Mouse (Mus musculus) 416B (cell line): ENCODE measurements around the gene Fam104a.

Experiments used
- DNase-seq: peaks from one replicate; pipeline ENCODE4 v3.0.0; 2011; ENCODE audit warnings: low read depth

Gene Fam104a

GRCm38 (mm10) chr11:113632303-113632702 lies 51.7 kb downstream of the Fam104a start:
- DNase-seq = no peak

GRCm38 (mm10) chr11:113631862-113632261 lies 52.1 kb downstream of the Fam104a start:
- DNase-seq = no peak

- no peak for DNase-seq
Observed at GRCm38 (mm10) chr11:113631302-113631701, 52.7 kb downstream of the Fam104a start.

DNA sequence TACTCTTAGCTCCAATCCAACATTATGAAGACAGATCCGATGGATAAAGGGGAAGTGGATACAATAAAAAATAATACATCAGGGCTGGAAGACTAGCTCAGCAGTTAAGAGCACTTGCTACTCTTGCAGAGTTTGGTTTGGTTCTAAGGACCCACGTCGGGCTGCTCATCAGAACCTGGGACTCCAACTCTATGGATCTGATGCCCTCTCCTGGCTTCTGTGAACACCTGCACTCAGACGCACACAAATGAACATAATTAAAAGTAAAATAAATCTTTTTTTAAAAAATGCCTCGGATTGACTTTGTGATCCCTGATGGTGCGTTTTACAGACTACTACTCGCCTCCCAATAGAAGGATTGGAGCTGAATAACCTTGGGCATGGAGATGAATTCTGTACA lies 53.3 kb downstream of the Fam104a start:
- peak; percentile 41 for DNase-seq

- peak; percentile 51 for DNase-seq
Observed at GRCm38 (mm10) chr11:113627785-113628184, 56.2 kb downstream of the Fam104a start.

GRCm38 (mm10) chr11:113625437-113625836 lies 58.5 kb downstream of the Fam104a start:
- no peak for DNase-seq

GRCm38 (mm10) chr11:113622028-113622427 lies 61.9 kb downstream of the Fam104a start:
- no peak for DNase-seq

- DNase-seq = no peak
Observed at GRCm38 (mm10) chr11:113621001-113621400, 63.0 kb downstream of the Fam104a start.

- DNase-seq = no peak
Observed at GRCm38 (mm10) chr11:113619420-113620080, 64.4 kb downstream of the Fam104a start.

- no peak for DNase-seq
Observed at GRCm38 (mm10) chr11:113618672-113619419, 65.1 kb downstream of the Fam104a start, which contains the start of gene Sstr2. TSS of gene Sstr2 (plus strand) at chr11:113619342.

- DNase-seq = no peak
Observed at GRCm38 (mm10) chr11:113618303-113618671, 65.7 kb downstream of the Fam104a start.

GRCm38 (mm10) chr11:113617132-113617911 lies 66.6 kb downstream of the Fam104a start:
- DNase-seq = peak; percentile 81

DNA sequence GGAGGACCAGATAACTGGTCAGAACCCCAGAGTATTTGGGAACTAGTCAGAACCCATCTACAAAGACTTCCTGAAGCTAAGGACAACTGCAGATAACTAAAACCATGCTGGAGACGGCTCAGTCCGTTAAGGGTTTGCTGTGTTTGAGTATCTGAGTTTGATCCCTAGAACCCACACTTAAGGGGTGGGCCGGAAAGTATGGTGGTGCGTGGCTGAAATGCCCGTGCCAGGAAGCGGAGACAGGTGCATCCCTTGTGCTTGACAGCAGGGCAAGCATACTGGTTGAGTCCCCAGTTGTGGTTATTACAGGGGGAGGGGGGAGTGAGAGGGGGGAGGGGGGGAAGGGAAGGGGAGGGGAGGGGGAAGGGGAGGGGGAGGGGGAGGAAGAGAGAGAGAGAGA lies 69.5 kb downstream of the Fam104a start:
- peak; percentile 85 for DNase-seq

DNA sequence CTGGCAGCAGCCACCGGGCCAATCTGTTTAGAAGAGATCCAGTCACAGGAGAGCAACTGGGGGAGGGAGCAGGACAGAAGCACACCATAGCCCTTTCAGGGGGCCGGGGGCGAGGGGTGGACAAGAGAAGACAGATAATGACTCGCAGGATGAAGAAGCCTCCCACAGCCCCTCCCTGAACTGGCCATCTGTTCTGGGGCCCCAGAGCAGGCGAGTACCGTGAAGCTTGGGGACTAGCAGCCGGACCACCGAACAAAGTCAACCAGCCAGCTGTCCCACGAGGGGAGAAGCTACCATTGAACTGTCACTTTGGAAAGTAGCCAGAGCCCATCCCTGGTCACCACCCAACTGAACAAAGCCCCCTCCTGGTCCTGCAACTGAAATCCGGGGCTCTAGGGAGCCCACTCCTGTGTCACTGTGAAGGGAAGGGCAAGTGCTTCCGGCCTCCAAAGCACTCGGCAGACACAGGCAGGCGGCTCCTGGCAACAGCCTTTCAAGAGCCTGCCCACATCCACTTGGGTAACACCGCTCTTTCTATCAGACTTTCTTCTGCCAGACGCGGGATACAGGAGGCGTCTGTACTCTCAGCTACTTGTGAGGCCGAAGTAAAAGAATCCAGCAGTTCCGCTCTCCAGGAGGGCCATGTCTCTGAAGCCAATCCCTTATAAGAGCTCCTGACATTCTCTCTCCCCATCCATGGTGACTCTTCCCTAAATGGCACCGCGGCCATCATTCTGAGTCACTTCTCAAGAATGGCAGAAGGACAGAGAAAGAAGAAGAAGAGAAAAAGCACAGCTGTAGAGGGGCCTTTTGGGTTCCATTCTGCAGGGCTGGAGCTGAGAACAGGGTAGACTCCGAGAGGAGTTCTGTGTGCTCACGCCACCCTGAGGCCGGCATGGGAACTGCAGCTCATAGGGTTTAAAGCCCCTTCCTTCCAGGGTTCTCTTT lies 72.0 kb downstream of the Fam104a start:
- DNase-seq = peak; percentile 47
